Mouse (Mus musculus) right cerebral cortex, postnatal 25 days (tissue): ENCODE measurements at regions not wholly inside any gene's neighbourhood (a gene's known extent, or its start where the extent isn't known, plus 50 kb on each side); places are given as distances from the start of the nearest gene placed in this dataset.

Source experiments
- DNase-seq: peaks from one replicate; pipeline ENCODE4 v3.0.0; 2022

GRCm38 (mm10) chr3:148555324-148555723, 435.0 kb downstream of the Adgrl2 start:
- DNase-seq, result no peak

DNA sequence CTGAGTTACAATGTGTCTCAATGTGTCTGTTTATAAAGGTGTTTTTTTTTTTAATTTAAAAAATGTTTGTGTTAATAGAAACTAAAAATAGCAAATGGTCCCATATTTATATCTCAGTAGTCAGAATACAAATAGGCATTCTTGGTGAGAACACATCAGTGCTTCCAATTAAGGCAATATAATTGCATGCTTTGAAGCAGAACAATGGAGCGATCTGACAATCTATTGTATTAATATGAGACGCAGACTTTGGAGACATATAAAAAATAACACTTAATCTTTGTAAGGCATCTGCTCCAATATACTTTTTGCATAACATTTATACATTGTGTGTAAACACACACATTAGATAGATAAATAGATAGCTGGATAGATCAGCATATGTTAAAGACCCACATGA, 439.6 kb downstream of the Adgrl2 start:
- no peak for DNase-seq

- no peak for DNase-seq
Observed at GRCm38 (mm10) chr3:148544929-148545328, 445.4 kb downstream of the Adgrl2 start.

DNA sequence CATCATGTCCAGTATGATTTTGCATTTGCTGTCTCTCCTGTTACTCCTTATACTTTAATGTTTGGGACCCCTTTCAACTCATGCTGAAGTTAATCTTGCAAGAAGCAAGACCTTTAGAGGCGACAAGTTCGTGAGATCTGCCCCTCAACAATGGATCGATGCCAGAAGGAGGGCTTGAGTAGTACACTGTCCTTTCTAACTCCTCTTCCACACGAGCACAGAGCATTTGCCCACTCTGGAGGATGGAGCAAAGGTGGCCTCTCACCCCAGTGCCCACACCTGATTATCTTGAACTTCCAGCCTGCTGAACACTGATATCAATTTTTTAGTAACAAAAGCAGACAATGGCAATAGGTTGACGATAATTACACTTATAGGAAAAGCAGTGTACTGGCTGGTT, 448.1 kb downstream of the Adgrl2 start:
- DNase-seq, result no peak

DNA sequence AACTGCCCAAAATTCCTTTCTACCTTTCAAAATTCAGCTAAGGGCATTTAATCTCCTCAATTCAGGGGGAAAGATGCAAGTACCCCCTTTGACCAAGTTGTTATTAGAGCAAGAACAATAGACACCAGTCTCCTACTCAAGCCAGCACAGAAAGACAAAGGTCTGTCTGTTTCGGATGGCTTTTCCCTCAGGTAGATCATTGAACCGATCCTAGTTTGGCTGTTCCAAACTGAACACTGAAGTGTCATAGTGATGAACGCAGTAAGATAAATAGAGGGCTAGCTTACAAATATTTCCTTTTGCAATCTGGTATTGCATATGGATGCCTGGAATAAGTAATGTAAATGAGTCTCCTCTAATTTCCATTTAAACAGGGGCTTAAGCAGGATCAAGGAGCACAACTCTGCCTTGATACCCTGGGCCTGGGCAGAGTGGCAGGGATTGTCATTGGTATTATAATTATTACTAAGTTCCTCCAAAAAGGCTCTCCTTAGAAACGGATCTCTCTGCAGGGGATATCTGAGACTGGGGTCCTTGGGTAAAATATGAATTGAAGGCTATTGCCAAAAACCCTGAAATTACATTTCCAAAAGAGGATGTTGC, 452.6 kb downstream of the Adgrl2 start:
- no peak for DNase-seq

DNA sequence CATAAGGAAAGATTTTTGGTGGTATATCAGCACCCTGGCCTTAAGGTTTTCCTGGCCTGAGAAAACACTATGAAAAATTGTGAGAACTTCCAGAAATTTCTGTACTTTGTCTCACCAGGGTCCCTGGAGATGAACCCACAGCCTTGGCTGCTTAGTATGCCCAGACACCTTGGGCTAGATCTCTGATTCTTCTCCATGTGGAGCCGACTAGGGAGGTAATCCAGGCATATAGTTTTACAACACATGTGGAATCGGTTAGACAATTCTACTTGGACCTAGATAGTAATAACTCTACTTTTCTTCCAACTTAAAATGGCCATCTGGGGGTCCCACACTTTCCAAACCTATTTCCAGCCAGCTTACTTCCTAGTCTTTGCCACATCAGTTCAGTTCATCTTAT, 460.5 kb downstream of the Adgrl2 start:
- DNase-seq, result no peak

DNA sequence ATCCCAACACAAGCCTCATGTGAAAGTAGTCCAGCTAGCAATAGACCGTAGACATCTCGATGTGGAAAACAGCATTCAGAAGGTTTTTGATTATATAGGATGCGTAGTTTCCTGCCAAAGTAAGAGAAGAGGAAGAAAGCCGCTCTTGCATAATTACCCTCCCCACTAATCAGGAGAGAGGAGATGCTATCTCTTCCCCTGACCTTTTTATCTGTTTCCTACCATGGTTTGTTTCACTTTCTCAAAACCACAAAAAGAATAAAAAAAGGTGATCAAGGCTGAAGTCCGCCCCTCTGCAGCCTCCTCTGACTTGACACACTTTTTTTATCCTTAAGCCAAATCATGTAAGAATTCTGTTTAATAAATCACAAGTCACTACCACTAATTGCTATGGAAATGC, 480.0 kb downstream of the Adgrl2 start:
- DNase-seq, result no peak

DNA sequence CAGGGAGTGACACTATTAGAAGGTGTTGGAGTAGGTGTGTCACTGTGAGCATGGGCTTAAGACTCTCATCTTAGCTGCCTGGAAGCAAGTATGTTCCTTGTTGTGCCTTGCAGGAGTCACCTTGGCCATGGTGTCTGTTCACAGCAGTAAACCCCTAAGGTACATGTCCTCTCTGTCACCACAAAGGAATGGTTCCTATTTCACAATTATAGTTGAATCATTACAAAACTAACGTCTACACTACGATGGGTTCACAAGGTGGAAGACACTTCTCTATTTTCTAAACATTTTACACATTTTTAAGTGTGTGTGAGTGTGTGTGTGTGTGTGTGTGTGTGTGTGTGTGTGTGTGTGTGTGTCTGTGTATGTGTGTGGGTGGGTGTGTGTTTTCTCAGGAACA, 485.4 kb downstream of the Adgrl2 start:
- DNase-seq, result no peak

- no peak for DNase-seq
Observed at GRCm38 (mm10) chr3:148503432-148503831, 486.9 kb downstream of the Adgrl2 start.

GRCm38 (mm10) chr3:148501801-148502200, 488.6 kb downstream of the Adgrl2 start:
- no peak for DNase-seq

DNA sequence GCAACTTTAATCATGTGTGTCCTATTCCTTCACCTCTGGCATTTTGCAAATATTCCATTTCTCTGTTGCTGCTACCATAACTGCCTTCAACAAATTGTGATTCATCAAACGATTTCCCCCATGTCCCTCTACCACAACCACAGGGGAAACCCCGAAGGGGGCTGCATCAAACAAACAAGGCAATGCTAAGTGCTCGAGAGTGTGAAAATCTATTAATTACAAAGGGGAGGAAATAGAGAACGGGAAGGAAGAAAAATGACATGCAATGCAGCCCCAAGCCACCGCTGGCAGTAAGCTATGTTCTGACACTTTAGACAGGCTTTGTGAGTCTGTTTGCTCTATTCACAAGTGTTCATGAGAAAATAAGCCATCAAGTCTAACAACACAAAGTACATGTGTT, 493.7 kb downstream of the Adgrl2 start:
- no peak for DNase-seq

GRCm38 (mm10) chr3:148491287-148491686, 499.1 kb downstream of the Adgrl2 start:
- no peak for DNase-seq

- DNase-seq, result no peak
Observed at GRCm38 (mm10) chr3:148489201-148489600, 501.2 kb downstream of the Adgrl2 start.

DNA sequence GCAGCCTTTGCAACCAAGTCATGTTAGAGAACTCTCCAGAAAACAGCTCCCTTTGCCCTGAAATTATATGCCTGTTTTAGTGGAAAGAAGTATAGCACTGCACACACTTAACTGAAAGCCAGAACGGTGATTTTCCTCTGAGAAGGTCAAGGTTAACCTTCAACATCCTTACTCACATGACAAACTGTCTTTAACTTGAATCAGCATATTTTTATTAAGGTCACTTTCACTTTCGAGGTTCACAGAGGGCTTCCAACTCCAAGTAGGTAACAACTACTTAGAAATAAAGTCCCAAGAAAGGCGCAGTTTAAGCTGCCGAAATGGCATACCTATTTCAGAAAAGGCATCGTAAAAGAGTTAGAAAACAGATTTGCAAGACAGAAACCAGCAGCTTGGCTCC, 502.4 kb downstream of the Adgrl2 start:
- no peak for DNase-seq

GRCm38 (mm10) chr3:148475862-148476261, 514.5 kb downstream of the Adgrl2 start:
- no peak for DNase-seq

DNA sequence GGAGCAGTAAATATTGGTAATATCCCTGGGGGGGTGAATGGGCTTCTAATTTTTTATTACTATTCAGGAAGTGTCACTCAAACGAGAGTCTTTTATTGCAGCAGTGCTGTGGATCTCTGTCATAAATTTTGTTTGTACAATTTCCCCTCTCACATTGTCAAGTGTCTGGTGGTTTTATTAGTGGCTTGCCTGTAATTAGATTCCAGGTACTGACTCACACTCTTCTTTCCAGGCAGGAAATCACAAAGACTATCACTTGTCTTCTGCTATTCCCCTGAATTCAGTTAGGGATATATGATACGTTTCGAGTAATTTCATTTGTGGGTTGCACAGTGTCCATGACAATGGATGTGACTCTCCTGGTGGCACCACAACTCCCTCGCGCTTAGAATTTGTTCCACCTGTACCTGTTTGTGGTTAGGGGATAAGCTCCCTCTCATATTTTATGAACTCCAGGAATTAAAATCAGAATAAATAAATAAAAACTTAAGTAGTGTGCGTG, 517.4 kb downstream of the Adgrl2 start:
- DNase-seq, result no peak

DNA sequence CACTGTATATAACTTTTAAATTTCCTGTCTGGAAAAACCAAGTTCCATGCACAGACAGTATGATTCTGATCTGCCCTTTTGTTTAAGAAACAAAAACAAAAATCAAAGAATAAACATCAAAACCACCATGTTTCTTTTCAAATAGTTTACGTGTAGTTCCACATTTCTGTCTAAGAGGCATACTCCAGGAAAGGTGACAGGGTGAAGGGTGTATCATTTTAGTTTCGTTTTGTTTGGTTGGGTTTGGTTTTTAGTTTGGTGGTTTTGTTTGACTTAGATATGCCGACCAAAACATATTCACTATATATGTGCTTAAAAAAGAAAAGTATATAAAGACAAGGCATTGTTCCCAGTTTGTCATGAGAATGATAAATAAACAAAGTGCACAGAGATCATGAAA, 524.9 kb downstream of the Adgrl2 start:
- DNase-seq, result no peak

- DNase-seq, result no peak
Observed at GRCm38 (mm10) chr3:148462791-148463190, 527.6 kb downstream of the Adgrl2 start.

- DNase-seq, result no peak
Observed at GRCm38 (mm10) chr3:148448888-148449287, 541.5 kb downstream of the Adgrl2 start.

DNA sequence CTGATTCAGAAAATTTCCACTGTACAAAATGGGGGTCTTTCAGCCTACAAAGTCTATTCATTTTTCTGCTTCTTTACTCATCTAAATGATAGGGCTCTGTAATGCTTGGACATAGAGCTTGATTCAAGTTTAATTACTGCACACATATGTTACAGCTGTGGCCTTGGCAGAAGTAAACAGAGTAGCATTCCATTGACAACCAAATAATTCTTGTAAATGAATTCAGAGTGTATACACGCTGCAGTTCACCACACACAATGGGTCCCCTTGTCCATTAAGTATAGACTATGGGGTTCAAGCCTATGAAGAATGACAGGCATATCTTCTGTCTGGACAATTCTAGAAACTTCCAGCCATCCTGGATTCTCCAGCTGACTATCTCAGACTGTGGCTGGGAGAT, 541.9 kb downstream of the Adgrl2 start:
- no peak for DNase-seq

- DNase-seq, result no peak
Observed at GRCm38 (mm10) chr3:148446845-148447244, 543.5 kb downstream of the Adgrl2 start.

DNA sequence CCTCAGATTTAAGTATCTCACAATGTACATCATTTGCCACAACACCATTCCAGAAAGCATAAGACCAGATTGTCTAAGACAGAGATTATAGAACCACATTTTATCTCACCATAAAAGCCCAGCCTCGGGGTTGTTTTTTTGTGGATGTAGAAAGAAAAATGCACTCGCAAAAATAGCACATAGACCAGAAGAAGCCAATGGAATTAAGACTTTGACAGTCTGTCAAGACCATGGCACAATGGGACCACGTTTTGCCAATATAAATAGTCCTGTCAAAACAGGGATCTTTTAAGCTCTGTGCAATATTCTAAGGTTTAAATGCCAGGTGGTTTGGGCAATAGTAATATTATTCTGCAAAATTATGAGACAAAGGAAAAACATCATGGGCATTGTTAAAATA, 547.3 kb downstream of the Adgrl2 start:
- no peak for DNase-seq

- no peak for DNase-seq
Observed at GRCm38 (mm10) chr3:148434033-148434432, 556.3 kb downstream of the Adgrl2 start.

- no peak for DNase-seq
Observed at GRCm38 (mm10) chr3:148429012-148429865, 561.1 kb downstream of the Adgrl2 start.

GRCm38 (mm10) chr3:148424089-148424488, 566.3 kb downstream of the Adgrl2 start:
- DNase-seq, result no peak
